Mouse (Mus musculus): ENCODE results near the gene St6galnac3.

DNA sequence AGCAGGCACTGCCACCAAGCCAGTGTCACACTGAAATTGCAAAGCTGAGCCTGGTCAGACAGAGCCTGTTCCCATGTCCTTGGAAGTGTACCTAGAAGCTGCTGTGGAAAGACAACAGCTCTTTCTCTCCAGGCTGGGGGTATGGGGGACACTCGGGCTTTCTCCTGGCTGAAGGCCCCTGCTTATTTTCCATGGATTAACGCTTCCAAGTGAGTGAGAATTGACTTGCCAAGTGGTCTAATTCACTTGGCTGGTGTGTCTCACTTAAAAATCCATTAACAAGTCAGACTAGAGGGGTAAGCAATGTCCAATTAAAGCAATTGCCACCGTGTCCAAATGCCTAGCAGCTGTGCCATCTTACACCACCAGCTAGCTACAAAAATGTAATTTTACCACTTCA, 140.1 kb downstream of the St6galnac3 start:
- no peak for TF ChIP-seq CTCF (conservative IDR thresholded peaks at IDR 0.05; ENCODE audit: insufficient read depth, insufficient read length, low read depth, low read length)
- TF ChIP-seq POLR2A (IDR thresholded peaks at IDR 0.05; ENCODE audit: low read depth, low read length): no peak
